Mouse (Mus musculus) erythroblast, adult 5-6 weeks (primary cell): ENCODE results near the gene Babam2. TPM values are rescaled to one million over a fixed set of nuclear protein-coding genes. Genes with fewer than 3 reads are reported as not detected.

Experiments
- ATAC-seq: replicated peaks from 2 replicates; pipeline ENCODE4 v1.8.0; 2016; ENCODE audit warnings: moderate number of reproducible peaks, mild to moderate bottlenecking, moderate TSS enrichment, inconsistent platforms; ENCODE audit not compliant: poor library complexity, low FRiP score, severe bottlenecking
- total RNA-seq, 2 experiments: library from RNA; stranded (forward) in 1 of 2; stranded (reverse) in 1 of 2; fragments of 150-400 nt in 1 of 2; fragments of 200-764, 138-1000 nt in 1 of 2; gene quantifications; 2 replicates each; pipeline versions ENCODE4 v1.2.3 to v1.2.4; 2015 to 2017; ENCODE audit warnings: low replicate concordance in 2 of 2

Babam2 gene
- total RNA-seq, 2 experiments from 2014 or later = 15.5 to 83.2 TPM

DNA sequence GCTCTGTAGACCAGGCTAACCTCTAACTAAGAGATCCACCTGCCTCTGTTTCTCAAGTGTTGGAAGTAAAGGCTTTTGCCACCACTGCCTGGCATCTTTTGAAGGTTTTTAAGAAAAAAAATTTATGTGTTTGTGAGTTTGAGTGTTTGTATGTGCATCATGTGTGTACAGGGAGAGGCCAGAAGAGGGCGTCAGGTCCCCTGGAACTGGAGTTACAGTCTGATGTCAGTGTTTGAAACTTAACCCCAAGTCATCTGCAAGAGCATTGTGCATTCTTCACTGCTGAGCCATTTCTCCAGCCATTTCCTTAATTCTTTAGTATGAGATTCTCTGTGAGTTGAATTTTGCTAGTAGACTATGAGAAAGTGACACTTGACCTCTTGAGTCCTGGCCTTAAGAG, 11.9 kb downstream of the Babam2 start:
- no peak for ATAC-seq

DNA sequence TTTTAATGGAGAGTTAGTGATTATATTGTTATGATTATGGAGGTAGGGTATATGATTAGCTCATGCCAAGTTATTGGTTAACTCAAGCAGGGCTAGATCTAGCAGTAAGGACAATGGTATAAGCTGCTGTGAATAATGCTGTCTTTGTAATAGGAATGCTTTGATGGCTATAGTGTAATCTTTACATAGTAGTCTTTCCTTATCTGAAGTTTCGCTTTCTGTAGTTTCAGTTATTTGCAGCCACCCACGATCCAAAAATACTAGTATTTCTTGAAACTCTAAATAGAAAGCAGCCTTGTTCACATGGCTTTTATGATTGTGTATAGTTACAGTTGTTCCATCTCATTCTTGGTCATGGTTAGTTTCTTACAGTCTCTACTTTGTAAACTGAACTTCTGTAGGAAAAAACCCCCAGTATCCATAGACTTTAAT, 15.8 kb downstream of the Babam2 start:
- no peak for ATAC-seq

DNA sequence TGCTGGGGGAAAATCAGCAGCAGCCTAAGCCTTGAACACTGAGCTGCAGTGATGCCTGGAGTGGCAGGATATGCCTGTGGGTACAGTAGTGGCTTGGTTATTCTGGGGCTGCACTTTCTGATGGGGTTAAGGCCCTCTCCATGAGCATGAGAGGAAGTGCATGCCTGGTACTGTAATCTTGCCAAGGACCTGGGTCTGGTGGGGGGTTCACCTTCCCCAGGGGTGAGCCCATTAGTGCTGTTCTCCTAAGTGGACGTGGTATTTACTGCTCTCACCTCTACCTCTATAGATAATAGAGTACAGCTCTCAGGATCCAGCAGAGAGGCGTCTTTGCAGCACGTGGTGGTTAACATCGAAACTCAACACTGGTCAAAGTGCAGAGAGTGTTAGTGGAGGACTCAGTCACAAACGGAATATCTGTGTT, 16.4 kb downstream of the Babam2 start:
- ATAC-seq = no peak

DNA sequence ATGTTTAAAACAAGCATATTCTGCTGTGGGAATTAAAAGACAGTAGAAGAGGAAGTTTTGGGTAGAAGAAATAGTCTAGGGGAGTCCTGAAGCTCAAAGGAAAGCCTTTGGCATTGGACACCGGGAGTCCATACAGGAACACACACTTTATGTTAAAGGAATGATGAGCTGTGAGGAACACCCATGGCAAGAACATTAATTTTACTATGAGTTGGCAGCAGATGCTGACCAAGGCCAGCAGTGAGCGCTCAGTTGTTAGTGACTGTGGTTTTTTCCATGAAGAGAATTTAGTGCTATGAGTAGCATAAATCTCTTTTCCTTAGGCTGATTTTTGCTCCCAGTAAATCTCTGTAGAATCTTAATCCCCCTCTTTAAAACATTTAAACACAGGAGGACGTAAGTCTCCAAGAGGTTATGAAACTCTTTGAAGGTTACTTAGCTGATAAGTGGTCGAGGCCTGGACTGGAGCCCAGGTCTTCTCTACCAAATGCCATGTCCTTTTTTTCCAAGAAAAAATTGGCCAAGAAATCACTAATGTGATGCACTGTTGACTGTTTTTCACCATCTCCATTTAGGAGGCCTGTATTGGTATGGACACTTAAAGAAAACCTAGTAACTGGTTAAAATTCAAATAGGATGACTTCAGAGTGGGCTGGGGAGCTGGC, 18.1 kb downstream of the Babam2 start:
- ATAC-seq = no peak

DNA sequence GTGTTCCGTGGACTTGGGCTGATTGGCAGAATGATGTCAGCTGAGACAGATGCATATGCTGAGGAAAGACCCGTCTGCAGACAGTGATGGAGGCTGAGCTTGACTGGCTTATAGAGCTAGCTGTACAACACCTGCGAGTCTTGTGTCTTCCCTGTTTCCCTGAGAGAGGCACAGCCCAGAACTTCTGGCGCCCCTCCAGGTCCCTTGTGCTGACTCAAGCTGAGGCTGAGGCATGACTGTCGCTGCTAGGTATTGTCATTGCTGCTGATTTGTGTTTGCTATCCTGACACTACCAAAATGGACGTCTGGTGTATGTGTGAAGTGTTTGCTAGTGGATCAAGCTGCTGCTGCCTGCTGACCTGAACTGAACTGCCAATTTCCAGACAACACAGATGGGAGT, 27.0 kb downstream of the Babam2 start:
- no peak; the same call in 1 of the 2 replicates for ATAC-seq

DNA sequence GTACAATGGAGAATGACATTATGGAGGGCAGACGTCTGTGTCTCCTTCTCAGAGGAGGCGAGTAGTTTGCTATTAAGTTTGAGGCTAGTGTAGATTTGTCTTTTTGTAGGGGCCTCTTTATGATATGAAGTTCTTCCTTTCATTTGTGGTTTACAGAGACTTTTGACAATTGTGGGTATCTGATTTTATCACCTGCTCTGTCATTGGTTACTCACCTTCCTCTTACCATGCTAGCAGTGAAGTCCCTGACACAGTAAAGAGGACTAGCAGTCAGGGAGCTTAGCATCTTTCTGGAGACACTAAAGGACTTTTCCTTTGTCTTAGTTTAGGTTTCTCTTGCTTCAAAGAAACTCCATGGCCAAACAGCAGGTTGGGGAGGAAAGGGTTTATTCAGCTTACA, 28.4 kb downstream of the Babam2 start:
- no peak for ATAC-seq

DNA sequence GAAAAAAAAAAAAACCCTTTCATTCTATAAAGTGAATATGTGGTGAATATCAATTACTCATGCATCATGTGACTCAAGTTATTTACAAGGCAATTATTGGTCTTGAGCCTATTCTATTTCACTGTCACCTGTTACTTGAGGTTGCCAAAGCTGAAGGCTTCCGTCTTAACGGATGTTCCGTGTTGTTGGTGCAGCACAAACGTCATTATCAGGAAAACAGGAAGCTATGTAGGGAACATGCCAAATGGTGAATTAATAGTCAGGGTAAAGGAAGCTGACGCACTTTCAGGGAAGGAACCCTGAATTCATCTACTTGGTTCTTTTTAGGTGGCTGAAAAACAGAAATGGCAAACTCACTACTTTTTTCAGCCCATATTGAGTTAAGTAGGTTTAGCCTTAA, 30.0 kb downstream of the Babam2 start:
- ATAC-seq = no peak

DNA sequence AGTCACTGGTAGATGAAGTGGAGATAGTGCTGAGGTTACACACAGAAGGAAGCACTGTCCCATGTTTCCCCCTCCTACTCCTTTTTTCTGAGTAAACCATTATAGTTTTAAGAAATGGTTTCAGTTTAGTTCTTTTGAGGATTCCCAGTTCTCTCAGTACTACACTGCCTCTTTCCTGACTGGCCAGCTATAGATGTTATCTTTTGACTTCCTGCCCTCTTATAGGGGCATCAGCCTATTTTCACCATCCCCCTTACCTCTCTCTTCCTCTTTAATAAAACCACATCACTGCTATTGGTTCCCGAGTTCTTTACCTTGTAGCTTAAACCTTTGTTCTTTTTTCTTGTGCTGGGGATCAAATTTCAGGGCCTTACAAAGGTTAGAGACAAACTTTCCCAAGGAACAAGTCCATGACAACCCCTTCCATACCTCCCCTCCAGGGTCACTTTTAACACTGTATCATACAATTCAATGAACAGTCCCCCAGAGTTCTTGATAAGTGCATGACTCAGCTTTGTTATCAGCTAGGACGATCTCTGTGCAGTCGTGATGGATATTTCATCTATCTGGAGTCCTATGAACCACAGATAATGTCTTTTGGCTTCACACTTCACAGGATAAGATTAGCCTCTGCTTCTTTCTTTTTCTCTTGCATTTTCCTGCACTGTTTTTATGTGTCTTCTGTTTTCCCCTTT, 35.3 kb downstream of the Babam2 start:
- ATAC-seq = no peak

DNA sequence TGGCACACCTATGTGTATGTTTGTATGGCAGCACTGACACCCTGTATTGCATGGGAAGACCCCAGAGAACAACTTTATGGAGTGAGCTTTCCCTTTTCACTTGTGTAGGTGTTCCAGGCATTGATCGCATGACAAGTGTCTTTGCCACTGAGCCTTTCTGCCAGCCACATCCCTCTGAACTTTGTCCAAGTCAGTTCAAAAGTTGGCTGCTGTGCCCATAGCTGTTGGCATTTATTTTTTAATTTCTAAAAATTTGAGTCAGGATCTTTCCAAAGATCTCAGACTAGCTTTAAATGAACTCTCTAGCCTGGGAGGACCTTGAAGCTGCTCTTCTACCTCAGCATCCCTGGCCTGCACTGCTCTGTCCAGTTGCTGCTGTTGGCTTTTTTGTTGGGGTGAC, 44.4 kb downstream of the Babam2 start:
- ATAC-seq = no peak

DNA sequence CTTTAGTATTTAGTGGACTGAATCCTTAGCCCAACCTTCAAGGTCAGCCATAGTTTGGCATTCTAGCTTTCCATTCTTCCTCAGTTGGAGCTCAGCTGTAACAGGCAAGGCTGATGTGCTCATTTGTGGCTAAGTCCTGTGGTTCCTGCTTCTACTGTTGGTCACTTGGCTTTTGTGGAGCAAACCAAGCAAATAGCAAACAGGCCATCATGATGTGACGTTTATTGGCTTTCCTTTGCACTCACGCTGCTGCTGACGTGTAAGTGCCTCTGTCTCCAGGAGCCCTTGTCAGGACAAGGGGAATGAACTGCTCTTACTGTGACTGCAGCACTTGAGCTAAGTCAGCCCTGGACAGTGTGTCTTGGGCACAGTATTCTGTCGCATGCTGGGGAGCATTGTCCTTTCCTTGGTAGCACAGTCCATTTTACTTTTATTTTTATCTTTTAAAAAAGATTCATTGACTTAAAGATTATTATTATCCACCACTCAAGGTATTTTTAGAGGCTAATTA, 45.1 kb downstream of the Babam2 start:
- ATAC-seq = no peak

DNA sequence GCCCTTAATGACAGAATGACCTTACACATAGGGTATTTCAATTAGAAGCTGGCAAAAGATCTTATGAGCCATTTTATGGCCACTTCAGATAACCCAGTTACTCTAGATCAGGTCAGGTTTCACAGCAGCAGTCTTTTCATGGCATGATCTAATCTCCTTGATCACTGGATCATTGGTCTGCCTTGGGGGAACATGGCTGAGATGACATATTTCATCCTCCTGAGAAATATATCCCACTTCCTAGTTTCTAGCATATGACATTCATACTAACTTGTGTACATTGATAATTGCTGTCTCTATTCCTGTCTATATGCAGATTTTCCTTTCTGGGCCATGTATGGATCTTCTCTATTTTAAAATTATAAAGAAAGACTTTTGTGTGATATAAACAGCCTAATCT, 51.9 kb downstream of the Babam2 start:
- ATAC-seq = no peak

DNA sequence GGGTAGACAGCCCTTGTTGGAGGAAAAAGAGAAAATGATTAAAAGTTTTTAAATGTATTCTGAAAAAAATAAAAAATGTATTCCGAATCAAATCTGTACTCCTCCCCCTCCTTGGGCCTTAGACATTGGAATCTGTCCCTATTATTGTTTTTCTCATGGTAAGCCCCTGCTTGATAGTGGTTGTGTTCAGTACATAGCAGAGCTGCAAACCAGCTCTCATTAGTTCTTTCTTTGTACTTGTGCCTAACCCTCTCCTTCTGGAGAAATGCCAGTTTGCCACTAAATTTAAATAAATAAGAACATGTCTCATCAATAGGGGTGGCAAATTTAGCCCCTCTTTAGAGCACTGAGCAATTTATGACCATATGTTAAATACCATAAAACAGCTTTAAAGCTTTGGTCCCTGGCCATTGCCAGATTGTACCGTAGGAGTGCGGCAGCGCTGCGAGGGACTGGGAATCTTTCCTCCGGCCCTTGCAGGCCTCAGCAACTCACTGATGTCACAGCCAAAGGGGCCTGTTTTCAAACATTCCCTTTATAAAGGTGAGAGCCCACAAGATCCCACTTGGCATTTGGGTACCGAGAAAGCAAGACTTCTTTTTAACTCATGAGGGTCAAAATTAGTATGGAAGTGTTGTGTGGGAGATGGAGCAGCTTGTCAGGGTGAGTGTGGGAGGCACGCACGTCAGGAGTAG, 52.9 kb downstream of the Babam2 start:
- no peak for ATAC-seq

DNA sequence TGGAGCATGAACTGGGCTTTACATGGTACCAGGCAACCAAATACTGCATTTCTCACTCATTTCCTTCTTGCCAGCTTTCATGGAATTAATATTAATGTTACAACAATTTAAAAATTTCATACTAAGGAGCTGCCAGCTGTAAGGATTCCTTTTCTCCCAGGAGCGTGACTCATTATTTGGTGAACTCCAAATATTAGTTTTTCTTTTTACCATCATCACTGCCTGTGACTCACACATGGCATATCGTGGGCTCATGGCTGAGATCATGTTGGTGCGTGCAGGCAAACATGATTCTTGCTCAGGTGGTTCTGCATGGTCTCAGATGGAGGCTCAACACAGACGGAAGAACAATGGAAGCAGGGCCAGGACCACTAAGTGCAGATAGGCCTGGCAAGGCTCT, 53.5 kb downstream of the Babam2 start:
- ATAC-seq = no peak

DNA sequence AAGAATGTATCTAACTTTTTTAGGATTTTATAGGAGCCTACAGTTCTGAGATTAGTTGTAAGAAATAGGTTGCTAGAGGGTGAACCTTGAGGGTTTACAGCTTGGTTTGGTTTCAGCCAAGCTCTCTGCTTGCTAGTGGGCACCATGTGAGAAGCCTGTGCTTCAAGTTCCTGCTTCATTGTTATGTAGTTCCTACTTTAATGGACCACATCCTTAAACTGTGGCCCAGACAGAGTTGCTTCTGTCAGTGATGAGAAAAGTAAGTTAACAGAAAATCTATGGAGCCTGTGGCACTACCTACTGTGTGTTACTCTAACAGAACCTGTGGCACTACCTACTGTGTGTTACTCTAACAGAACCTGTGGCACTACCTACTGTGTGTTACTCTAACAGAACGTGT, 57.1 kb downstream of the Babam2 start:
- ATAC-seq = no peak

DNA sequence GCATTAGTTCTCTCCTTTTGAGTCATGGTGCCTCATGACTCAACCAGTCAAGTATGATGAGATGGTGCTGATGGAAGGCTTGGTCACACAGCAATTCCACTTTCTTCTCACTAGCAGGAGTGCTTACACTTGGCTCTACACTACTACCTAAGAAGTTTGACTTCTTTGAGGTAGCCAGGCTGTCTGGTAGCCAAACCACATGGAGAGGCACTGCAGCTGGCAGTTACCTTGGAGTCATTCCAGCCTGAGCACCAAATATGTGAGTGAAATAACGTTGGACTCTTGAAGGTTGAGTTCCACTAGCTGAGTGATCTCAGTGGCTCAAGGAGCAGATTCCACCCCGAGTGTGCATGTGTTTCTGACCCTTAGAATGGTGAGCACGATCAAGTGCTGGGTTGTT, 57.8 kb downstream of the Babam2 start:
- ATAC-seq = no peak

DNA sequence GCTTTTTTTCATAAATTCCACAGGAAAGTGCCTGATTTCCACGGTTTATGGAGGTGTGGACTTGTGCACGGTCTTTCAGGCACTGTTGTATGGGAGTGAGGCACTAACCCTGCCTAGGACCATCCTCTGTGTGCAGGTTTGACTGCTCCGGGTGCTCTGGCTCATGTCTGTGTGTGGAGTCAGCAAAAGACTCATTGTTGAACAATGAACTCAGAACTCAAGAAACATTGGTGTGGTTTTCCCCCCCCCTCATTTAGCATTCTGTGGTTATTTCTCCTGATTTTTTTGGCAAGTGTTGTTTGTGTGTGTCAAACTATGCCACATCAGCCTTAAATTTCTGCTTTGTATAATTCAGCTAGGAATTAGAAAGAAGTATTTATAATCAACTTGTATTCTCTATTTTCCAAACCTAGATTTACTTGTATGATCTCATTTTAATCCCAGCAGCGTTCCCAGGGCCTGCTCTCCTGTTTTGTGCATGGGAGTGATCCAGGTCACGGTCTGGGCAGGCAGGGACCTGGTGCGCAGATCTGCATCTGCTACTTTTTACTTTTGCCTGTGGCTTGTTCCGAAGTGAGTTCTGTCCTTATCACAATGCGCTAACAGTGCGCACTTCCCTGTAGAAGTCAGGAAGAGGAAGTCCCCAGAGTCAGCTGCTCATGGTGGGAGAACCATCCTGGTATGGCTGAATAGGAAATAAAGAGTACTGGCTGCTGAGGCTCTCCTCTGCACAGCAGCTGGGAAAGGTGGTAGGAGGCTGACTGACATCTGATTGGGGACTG, 61.0 kb downstream of the Babam2 start:
- no peak for ATAC-seq

DNA sequence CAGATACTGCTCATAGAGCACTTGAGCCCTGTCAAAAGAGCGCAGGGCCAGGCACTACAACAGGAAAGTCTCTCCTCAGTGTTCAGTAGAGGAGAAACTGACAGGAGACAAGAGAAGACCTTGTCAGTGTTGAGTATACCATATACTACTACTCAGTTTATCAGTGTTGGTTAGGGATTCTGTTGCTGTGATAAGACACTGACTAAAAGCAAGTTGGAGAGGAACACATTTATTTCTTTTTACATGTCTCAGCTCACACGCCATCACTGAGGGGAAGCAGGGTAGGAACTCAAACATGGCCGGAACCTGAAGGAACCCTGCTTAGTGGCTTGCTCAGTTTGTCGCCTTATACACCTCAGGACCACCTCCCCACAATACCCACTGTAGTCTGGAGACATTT, 64.4 kb downstream of the Babam2 start:
- no peak for ATAC-seq

DNA sequence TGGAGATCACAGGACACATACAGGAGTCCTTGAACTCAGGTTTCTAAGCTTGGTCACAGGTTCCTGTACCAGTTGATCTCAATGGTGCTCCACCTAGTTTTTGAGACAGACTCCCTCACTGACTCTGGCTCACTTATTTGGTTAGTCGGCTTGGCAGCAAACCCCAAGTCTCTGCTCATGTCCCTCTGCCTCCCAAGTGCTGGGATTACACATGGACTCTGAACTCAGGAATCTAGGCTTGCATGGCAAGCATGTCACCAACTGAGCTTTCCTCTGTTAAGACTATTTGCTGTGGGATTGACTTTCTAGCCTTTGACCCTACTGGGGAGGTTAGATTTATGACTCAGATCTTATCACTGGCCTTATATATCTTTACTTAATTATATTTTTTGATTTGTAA, 65.3 kb downstream of the Babam2 start:
- ATAC-seq = no peak

DNA sequence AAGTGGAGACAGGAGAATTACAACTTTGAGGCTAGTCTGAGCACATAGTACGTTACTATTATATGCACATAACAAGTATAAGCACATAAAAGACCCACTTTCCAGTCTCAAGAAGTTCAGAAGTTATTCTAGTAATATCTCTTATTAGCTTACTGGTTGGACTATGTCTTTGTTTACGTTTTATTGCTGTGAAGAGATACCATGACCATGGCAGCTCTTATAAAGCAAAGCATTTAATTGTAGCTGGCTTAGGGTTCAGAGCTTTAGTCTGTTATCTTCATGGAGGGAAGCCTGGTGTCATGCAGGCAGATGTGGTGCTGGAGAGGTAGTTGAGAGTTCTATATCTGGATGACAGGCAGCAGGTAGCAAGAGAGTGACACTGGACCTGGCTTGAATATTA, 68.3 kb downstream of the Babam2 start:
- ATAC-seq = no peak

DNA sequence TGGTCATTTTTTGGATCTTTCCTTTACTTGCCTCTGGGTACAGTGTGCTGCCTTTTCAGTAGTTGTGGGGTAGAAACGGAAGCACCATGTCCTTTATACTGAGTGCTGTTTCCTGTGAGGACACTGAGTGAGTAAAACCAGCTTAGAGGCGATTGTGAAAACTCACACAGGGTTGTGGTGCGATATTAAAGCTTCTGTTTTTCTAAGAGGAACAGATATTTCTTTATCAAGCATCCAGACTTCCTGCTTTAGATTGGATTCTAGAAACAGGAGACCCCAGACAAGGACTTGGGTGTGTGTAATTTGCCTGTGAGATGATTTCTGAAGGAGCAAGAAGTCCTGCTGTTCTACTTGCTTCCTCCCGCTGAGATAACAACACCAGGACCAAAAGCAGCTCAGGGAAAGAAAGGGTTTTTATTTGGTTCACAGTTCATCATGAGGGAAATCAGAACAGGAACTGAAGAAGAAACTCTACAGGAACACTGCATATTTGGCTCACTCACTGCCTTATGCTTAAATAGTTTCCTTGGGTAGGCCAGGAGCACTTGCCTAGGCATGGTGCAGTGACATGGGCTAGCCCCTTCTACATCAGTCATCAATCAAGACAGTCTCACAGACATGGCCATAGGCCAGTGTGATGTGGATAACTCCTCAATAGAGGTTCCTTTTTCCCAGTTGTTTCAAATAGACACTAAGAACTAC, 69.5 kb downstream of the Babam2 start:
- no peak for ATAC-seq
